Mouse (Mus musculus) MEL-GATA-1-ER (cell line): ENCODE measurements around the gene Bach2.

ENCODE experiments used
- DNase-seq: peaks from one replicate; pipeline ENCODE4 v3.0.0-alpha.2; 2012; ENCODE audit warnings: low read depth; ENCODE audit errors: extremely low read depth

Gene Bach2

DNA sequence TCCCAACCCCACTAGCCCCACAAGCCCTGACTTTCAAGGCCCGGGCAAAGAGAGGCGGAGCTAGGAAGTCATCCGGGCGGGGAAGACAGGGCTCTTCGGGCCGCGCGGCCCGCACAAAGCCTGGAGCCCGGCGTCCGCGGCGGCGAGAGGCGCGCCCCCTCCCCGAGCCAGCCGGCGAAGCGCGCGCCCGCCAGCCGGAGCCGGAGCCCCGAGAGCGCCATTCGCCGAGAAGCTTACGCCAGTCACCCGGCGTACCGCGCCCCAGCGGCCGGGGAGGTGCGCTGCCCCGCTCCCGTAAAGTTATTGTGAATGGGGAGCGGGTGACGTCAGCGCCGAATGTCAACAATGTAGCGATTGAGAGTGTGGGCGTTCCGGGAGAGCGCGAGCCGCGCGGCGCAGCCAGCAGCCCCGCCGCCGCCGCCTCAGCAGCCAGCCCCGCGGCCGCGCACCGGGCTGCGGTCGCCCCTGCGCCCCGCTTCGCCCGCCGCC lies at the start of gene Bach2:
Bach2 (plus strand) TSS at position 439 of the 489 bp plus-strand sequence.
- DNase-seq = peak; percentile 46

DNA sequence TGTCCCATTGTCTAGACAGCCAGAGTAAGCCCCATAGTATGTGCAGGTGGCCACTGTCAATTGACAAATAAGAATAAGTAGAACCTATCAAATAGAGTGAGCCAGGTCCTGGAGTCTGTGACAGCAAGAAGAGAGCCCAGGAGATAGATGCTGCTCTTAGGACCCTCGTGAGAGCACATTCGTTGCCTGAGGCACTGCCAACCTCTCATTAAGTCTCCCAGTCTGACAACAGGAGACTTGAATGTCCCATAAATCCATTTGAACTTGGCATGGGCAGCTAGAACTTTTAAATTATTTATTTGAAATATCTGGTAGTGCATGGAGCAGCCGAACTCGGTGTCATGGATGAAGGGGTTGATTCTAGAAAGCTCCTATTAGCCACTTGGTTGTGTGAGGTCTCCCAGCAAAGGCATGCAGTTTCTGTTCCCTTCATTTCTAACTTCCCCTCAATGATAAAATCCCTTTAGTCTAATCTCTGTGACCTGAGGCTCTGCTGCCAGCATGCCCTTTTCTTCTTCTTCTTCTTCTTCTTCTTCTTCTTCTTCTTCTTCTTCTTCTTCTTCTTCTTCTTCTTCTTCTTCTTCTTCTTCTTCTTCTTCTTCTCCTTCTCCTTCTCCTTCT lies 49.1 kb upstream of the Bach2 start:
- DNase-seq = no peak

GRCm38 (mm10) chr4:32190506-32190905 lies 48.1 kb upstream of the Bach2 start:
- DNase-seq = no peak

DNA sequence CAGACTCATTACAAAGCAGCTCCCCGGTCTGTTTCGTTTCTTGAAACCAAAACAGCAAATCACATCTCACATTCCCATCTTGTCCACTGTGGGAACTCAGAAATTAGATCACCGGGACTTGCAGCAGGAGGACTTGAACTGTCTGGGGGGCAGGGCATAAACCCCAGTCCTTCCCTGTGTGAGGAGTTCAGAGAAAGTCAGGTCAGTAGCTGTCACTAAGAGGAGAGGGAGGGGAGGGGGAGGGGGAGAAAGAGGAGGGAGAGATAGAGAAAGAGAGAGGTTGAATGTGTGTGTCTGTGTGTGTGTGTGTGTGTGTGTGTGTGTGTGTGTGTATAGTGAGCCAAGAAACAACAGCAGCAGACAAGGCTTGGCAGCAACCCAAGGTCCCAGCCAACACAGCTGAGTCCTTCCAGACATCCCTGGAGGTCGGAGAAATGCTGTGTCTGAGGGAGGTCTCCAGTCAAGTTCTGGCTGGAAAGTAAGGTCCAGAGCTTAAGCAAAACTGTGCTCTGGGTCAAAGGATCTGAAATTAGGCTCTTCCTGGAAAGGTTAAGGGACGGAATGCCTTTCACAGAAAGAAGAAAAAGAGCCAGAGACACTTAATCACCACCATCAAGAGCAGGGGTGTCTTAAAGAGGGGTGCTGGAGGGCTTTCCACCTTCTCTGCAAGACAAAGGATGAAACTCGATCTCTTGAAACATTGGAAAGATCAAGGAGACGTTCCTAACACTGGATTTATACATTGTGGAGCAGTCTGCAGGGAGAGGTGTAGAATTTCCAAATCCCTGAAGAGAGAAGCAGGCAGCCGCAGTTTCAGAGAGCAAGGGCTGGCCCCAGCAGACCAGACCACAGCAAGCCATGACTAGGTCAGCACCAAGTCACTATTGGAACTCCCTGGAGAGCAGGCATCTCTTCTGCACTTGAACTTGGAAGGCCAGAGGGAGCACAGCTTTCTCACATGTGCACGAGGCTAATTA lies 42.4 kb upstream of the Bach2 start:
- DNase-seq = no peak

DNA sequence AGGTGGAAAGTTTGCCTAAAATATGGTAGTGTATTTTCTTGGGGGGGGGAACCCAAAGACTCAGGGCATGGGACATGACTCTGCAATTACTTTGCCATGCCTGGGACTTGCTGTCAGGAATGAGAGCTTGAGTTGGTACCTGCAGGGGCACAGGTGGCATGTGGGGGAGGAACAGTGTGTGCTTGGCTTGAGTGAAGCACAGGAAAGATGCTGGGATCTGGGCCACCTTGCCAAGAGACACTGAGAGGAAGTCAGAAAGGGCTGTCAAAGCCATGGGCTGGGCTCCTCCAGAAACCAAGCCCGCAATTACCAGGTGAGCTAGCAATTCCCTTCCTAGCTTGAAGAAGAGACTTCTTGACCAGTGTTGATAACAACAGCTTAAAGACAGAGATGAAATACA lies 40.6 kb upstream of the Bach2 start:
- DNase-seq = no peak

DNA sequence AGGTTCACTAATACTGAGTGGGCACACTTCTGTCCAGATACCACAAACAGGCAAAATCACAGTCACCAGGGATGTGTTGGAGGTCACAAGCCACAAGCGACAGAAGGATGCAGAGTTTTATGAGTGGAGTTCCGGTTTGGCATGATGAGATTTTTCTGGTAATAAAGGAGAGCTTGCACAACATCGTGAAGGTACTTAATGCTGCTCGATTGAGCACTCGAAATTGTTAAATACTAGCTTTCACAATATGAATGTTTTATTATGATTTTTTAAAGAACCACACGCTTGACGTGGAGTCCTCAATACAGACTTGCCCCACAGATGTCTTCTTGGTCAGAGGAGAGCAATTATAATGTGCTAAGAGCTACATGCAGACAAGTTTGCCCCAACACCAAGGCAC lies 40.0 kb upstream of the Bach2 start:
- no peak for DNase-seq

DNA sequence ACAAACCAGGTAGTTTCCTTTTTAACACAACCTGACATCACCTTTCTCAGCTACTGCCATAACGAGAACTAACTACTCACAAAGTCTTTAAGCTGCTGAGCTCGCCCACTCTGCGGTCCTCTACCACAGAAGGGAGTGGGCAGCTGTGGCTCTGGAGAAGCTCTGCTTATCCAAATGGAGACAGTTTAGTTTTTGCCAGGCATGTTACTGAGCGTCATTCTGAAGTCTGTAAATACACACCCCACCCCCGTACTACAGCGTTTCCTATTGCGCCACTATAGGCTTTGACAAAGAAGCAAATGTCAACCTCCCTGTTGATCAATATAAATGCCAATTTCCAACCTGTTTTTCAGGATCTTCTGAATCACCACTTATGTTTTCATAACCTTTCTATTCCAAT lies 39.4 kb upstream of the Bach2 start:
- DNase-seq = no peak

GRCm38 (mm10) chr4:32201114-32201513 lies 37.5 kb upstream of the Bach2 start:
- no peak for DNase-seq

- no peak for DNase-seq
These were observed 36.2 kb upstream of the Bach2 start for GRCm38 (mm10) chr4:32202362-32202761.

GRCm38 (mm10) chr4:32204819-32205218 lies 33.8 kb upstream of the Bach2 start:
- no peak for DNase-seq

DNA sequence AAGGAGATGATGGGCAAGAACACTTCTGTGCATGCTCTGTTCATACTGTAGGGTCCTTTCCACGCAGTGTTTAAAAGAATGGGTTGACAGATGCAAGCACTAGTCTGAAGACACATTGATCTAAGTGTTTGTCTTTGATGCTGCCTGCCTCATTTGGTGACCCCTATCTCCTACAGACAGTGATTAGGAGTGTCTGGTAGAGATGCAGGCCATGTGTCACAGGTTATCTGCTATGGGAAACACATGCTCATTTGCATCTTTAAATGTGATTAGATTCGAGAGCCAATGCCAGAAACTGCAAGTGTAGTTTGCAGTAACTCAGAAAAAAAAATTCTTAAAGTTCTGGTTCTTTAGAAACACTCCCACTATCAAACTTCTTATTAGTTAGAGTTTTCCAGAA lies 32.8 kb upstream of the Bach2 start:
- no peak for DNase-seq

- no peak for DNase-seq
These were observed 28.6 kb upstream of the Bach2 start for GRCm38 (mm10) chr4:32209995-32210394.

GRCm38 (mm10) chr4:32210424-32211184 lies 28.0 kb upstream of the Bach2 start:
- no peak for DNase-seq

DNA sequence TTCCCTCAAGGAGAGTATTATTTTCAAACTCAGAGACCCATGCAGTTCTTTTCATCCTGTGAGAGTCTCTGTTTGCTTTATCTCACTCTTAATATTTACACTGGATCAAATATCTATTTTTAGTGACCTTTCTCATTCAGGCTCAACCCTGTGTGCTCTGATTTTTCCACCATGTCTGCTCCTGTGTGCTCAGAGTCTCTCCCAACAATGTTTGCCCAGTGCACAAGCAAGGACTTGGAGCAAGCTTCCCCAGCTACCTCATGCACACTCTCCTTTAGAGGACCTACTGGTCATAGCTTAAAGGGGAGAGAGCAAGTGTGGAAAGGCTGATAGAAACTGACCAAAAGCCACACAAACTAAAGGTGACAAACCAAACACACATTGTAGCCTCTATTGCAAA lies 26.0 kb upstream of the Bach2 start:
- no peak for DNase-seq

DNA sequence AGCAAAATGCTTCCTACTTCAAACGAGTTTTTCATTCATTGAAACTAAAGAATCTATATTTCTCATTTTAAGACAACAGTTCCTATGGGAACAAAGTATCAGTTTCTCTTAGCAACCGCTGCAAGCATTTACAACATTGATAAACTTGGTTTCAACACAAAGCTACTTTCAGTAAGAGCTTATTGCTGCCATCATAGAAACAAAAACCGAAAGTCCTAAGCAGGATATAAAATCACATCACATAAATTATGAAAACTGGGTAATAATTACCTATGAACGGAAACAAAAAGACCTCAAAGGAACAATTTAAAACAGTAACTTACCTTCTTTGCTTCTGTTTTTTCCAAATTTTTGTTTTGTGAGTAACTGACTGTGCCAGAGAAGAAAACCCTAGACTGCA lies 22.1 kb upstream of the Bach2 start:
- no peak for DNase-seq

GRCm38 (mm10) chr4:32217016-32217415 lies 21.6 kb upstream of the Bach2 start:
- DNase-seq = no peak

DNA sequence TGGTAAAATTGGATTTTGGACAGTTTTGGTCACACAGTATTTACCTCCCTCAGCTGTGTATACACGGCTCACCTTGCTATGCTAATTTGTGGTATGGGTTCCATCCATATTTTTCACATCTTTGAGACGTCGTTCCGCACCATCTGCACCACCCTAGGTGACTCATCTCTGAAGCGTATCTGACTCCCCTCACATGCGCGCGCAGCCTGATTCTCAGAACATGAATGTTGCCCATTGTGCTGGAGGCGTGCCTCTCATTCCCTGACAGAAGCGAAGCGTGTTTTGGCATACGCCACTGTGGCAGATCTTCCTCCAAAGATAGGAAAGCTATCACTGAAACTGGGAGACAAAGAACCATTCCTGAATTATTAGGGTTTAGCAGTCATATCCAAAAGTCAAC lies 21.0 kb upstream of the Bach2 start:
- DNase-seq = no peak

DNA sequence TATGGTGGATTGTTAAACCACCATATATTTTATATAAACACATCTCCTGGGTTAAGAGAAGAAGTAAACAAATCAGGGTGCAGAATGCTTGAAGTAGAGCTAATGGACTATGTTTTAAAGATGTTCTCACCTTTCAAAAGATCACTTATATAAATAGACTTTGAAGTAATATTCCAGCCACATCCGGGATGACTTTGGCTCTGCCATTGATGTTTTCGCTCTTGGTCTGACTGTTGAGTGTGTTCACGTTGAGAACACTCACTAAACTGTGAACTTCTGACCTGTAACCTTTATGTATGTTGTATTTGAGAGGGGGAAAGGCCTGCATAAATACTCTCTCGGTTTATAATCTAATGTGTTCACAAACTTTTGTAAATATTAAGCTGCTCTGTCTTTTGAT lies 20.2 kb upstream of the Bach2 start:
- no peak for DNase-seq

- DNase-seq = no peak
These were observed 19.0 kb upstream of the Bach2 start for GRCm38 (mm10) chr4:32219428-32220128.

GRCm38 (mm10) chr4:32220129-32220491 lies 18.5 kb upstream of the Bach2 start:
- DNase-seq = no peak

GRCm38 (mm10) chr4:32220961-32221360 lies 17.6 kb upstream of the Bach2 start:
- DNase-seq = no peak
